Mouse (Mus musculus): ENCODE results near the gene 1810024B03Rik.
"Not testable (repeated sequence)": the region's sequence is repeated elsewhere in the genome, so short reads cannot be mapped to it uniquely, and the experiment has no call there.

Gene 1810024B03Rik

GRCm38 (mm10) chr2:127207547-127208451, at the start of gene 1810024B03Rik, which contains the start of gene Snrnp200:
Gene 1810024B03Rik, minus strand, starts transcription at chr2:127208280.
Gene Snrnp200, plus strand, starts transcription at chr2:127208386.
- DNase-seq (ENCODE audit: inconsistent age in 2 of 2, low spot score in 1 of 2): peak; percentile 95 to 98

DNA sequence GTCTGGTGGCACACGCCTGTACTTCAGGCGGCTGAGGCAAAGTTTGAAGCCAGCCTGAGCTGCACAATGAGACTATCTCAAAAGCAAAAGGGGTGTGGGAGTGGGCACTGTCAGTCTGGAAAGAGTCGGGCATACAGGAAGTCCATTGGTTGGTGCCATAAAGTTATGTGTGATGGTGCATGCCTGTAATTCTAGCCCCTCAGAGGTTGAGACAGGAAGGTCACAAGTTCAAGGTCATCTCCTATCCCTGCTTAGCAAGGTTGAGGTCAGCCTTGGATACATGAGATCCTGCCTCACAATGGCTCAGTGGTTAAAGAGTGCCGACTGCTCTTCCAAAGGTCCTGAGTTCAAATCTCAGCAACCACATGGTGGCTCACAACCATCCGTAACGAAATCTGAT, 47.2 kb upstream of the 1810024B03Rik start:
- no peak for DNase-seq (ENCODE audit: inconsistent age in 2 of 2, low spot score in 1 of 2)

- DNase-seq (ENCODE audit: inconsistent age in 2 of 2, low spot score in 1 of 2): peak; percentile 46 to 72
Measured at GRCm38 (mm10) chr2:127254604-127255134, 46.6 kb upstream of the 1810024B03Rik start.

DNA sequence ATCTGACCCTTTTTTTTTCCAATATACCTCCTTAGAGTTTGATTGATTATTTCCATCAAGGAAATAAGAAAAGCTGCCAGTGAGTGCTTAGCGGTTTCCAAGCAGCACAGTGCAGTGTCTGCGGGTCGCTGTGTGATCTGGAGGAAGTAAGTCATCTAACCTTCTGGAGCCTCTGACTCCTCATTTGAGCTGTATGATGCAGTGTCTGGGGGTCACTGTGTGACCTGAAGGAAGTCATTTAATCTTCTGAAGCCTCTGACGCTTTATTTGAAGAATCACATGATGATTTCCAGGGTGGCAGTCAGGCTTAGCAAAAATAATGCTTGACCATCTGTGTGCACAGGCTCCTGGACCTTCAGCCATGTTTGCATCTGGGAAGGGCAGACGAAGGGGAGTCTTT, 44.7 kb upstream of the 1810024B03Rik start:
- peak in 1 of 2 experiments; percentile 50 for DNase-seq (ENCODE audit: inconsistent age in 2 of 2, low spot score in 1 of 2)

GRCm38 (mm10) chr2:127251880-127252527, 43.9 kb upstream of the 1810024B03Rik start:
- peak; percentile 65 to 85 for DNase-seq (ENCODE audit: inconsistent age in 2 of 2, low spot score in 1 of 2)

- no peak for DNase-seq (ENCODE audit: inconsistent age in 2 of 2, low spot score in 1 of 2)
Measured at GRCm38 (mm10) chr2:127251457-127251856, 43.4 kb upstream of the 1810024B03Rik start.

GRCm38 (mm10) chr2:127250291-127251008, 42.4 kb upstream of the 1810024B03Rik start:
- no peak for DNase-seq (ENCODE audit: inconsistent age in 2 of 2, low spot score in 1 of 2)

GRCm38 (mm10) chr2:127248334-127249004, 40.4 kb upstream of the 1810024B03Rik start:
- DNase-seq (ENCODE audit: inconsistent age in 2 of 2, low spot score in 1 of 2): peak; percentile 69 to 83

- peak; percentile 98 for DNase-seq (ENCODE audit: inconsistent age in 2 of 2, low spot score in 1 of 2)
Measured at GRCm38 (mm10) chr2:127247592-127248333, 39.7 kb upstream of the 1810024B03Rik start, which contains the start of the genes Ciao1 and Tmem127. Gene Ciao1, minus strand, starts transcription at chr2:127247816. Gene Tmem127, plus strand, starts transcription at chr2:127247908.

- DNase-seq (ENCODE audit: inconsistent age in 2 of 2, low spot score in 1 of 2): peak in 1 of 2 experiments; percentile 46
Measured at GRCm38 (mm10) chr2:127240065-127240464, 32.0 kb upstream of the 1810024B03Rik start.

- no peak for DNase-seq (ENCODE audit: inconsistent age in 2 of 2, low spot score in 1 of 2)
Measured at GRCm38 (mm10) chr2:127237897-127238610, 30.0 kb upstream of the 1810024B03Rik start.

DNA sequence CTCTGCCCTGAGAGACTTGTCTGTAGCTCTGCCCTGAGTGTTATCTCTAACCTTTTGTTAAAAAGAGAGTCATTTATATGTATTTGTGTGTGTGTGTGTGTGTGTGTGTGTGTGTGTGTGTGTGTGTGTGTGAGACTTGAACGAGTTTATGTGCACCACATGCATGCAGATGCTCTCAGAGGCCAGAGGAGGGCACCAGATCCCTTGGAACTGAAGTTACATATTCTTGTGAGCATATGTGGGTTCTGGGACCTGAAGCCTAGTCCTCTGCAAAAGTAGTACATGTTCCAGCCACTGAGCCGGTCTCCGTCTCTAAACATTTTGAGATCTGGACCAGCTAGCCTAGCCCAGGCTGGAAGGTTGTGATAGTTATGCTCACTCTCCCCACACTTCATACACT, 17.2 kb upstream of the 1810024B03Rik start:
- no peak for DNase-seq (ENCODE audit: inconsistent age in 2 of 2, low spot score in 1 of 2)

GRCm38 (mm10) chr2:127217746-127218145, 9.7 kb upstream of the 1810024B03Rik start:
- DNase-seq (ENCODE audit: inconsistent age in 2 of 2, low spot score in 1 of 2): no peak

DNA sequence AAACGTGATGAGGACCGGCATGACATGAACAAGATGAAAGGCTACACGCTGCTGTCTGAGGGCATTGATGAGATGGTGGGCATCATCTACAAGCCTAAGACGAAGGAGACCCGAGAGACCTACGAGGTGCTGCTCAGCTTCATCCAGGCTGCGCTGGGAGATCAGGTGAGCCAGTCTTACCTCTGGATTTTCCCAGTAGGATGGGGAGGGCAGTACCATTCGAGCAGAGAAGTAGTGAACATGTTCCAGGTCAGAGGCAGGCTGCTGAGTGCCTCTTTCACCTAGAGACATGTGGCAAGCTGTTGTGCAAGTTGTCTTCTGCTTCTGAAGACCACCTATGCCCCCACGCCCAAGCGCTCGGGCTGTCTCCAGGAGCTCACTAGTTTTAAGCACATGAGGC, 2.6 kb upstream of the 1810024B03Rik start:
- DNase-seq (ENCODE audit: inconsistent age in 2 of 2, low spot score in 1 of 2): no peak

DNA sequence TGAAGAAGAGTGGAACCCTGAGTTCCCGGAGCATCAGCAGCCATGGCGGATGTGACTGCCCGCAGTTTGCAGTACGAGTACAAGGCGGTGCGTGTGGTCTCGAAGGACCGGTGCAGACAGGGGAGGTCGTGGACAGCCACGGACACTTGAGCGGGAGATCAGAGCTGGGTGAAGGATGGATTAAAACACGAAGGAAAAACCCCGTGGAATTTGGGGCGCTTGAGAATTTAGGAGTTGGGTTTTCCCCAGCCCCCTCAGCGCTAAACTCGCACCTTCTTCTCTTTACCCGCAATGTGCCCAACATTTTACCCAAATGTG, 331 bp upstream of the 1810024B03Rik start:
- DNase-seq (ENCODE audit: inconsistent age in 2 of 2, low spot score in 1 of 2): no peak

DNA sequence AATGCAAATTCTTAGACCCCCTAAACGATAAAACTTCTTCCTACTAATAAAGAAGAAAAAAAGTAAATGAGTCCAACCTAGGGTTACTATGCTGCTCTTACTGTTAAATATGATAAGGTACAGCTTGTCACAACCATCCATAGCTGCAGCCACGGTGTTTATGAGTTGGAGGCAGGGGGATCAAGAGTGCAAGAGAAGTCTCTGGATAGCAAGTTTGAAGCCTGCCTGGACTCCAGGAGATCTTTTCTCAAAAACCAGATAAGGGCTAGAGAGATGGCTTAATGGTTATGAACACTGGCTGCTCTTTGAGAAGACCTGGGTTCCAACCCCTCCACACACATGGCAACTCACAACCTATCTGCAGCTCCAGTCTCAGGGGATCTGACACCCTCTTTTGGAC, 1.2 kb downstream of the 1810024B03Rik start:
- no peak for DNase-seq (ENCODE audit: inconsistent age in 2 of 2, low spot score in 1 of 2)

DNA sequence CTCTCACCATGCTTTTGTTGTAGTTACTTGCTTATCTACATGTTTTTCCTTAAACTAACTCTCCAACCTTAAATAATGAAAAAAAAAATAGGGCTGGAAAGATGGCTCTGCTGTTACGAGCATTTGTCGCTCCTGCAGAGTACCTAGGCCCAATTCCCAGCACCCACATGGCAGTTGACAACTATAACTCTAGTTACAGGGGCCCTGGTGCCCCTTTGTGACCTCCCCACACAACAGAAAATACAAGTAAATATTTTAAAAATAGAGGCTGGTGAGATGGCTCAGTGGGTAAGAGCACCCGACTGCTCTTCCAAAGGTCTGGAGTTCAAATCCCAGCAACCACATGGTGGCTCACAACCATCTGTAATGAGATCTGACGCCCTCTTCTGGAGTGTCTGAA, 2.1 kb downstream of the 1810024B03Rik start:
- not testable (repeated sequence) for DNase-seq (ENCODE audit: inconsistent age in 2 of 2, low spot score in 1 of 2)

DNA sequence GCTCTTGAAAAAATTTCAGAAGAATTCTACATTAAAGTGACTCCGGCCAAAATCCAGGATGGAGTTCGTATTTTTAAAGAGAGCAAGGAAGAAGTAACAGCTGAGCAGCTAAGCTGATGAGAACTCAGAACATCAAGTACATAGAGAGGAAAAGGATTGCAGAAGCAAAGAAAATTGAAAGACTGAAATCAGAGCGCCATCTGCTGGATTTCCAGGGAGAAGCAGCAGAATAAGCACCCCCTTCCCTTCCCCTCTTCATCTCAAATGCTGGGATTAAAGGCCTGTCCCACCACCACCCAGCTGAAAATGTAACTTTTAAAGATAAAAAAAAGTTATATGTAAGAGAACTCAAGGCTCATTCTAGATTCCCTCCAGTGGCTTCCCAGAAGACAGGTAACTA, 3.1 kb downstream of the 1810024B03Rik start:
- peak; percentile 38 to 87 for DNase-seq (ENCODE audit: inconsistent age in 2 of 2, low spot score in 1 of 2)

DNA sequence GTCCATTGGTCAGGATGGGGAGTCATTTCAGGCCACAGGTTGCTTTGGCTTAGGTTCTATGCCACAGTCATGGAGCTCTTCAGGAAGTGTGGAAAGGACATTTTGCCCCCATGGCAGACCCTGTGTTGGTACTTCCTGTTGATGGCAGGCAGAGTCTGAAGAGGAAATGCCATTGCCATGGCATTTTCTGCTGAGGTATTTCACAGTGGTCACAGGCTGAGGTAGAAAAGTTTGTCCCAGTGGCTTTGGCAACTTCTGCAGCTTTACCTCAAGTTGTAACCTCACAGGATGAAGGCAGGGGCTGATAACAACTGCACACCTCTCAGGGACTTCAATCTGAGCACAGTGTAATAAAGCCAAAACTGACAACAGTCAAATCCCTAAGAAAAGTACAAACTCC, 18.5 kb downstream of the 1810024B03Rik start:
- no peak for DNase-seq (ENCODE audit: inconsistent age in 2 of 2, low spot score in 1 of 2)

Measured in adrenal gland, adult (tissue).